Mouse (Mus musculus) ES-E14 (cell line): ENCODE data around the gene Chaf1a. TPM values are rescaled to one million over a fixed set of nuclear protein-coding genes. Genes with fewer than 3 reads are reported as not detected.

Experiments used
- DNase-seq: peaks from one replicate; pipeline ENCODE4 v3.0.0-alpha.2; 2013; ENCODE audit warnings: low read depth, low spot score
- H3K27ac ChIP-seq: 2 replicates; pipeline ENCODE4 v1.5.1; 2012; ENCODE audit warnings: low read depth, mild to moderate bottlenecking, low read length, moderate library complexity, mixed read lengths; ENCODE audit not compliant: poor library complexity, insufficient read depth, severe bottlenecking
- H3K36me3 ChIP-seq: 2 replicates; pipeline ENCODE4 v1.6.1; 2012; ENCODE audit warnings: mild to moderate bottlenecking, low read length, moderate library complexity, mixed read lengths; ENCODE audit not compliant: control insufficient read depth, poor library complexity, insufficient read depth, severe bottlenecking
- H3K4me1 ChIP-seq, 2 experiments: fragments of 150-350 bp in 1 of 2; sonication (generic) in 1 of 2; 2 replicates each; pipeline ENCODE4 v1.6.1; 2012; ENCODE audit warnings: low read length in 2 of 2, mild to moderate bottlenecking in 1 of 2, mixed read lengths in 1 of 2; ENCODE audit not compliant: control insufficient read depth in 2 of 2, insufficient read depth in 2 of 2, poor library complexity in 1 of 2
- H3K4me3 ChIP-seq, 2 experiments: fragments of 150-350 bp in 1 of 2; sonication (generic) in 1 of 2; 2 replicates each; pipeline ENCODE4 v1.5.1; 2012; ENCODE audit warnings: low read length in 2 of 2, low read depth in 1 of 2, mild to moderate bottlenecking in 1 of 2, mixed read lengths in 1 of 2; ENCODE audit not compliant: insufficient read depth in 1 of 2, poor library complexity in 1 of 2, severe bottlenecking in 1 of 2
- H3K9ac ChIP-seq: 2 replicates; pipeline ENCODE4 v1.6.1; 2012; ENCODE audit warnings: low read depth, mild to moderate bottlenecking, low read length, mixed read lengths; ENCODE audit not compliant: poor library complexity, insufficient read depth, severe bottlenecking
- H3K9me3 ChIP-seq: fragments of 150-350 bp; sonication (generic); 2 replicates; pipeline ENCODE4 v1.6.1; 2012; ENCODE audit warnings: low read depth, mild to moderate bottlenecking, low read length; ENCODE audit not compliant: control insufficient read depth, insufficient read depth
- CHD2 ChIP-seq: IDR thresholded peaks from 2 replicates; pipeline ENCODE4 v1.6.1; 2014; ENCODE audit warnings: mild to moderate bottlenecking, low read depth, low read length, inconsistent platforms
- HCFC1 ChIP-seq: IDR thresholded peaks from 2 replicates; pipeline ENCODE4 v1.6.1; 2012; ENCODE audit warnings: low read length, inconsistent platforms, borderline replicate concordance; ENCODE audit not compliant: insufficient read depth
- MAFK ChIP-seq: IDR thresholded peaks from 2 replicates; pipeline ENCODE4 v1.6.1; 2014; ENCODE audit warnings: mild to moderate bottlenecking, low read depth, low read length, inconsistent platforms; ENCODE audit not compliant: insufficient read depth
- ZC3H11A ChIP-seq: IDR thresholded peaks from 2 replicates; pipeline ENCODE4 v1.6.1; 2012; ENCODE audit warnings: low read depth, mild to moderate bottlenecking, inconsistent platforms, low read length, borderline replicate concordance
- ZNF384 ChIP-seq: IDR thresholded peaks from 2 replicates; pipeline ENCODE4 v1.6.1; 2012; ENCODE audit warnings: low read depth, low read length, inconsistent platforms
- in situ Hi-C, 2 experiments: fragments of 600-800 bp; cut with MboI; formaldehyde crosslinking; loops; one replicate each; pipeline ENCODE4 v1.15.1; 2025; ENCODE audit warnings: low sequenced_read_pairs in 2 of 2, inconsistent platforms in 1 of 2; ENCODE audit not compliant: unreplicated experiment in 2 of 2
- total RNA-seq: library from RNA; depleted of rRNA; stranded (reverse); fragments of 300-350 nt; gene quantifications from 2 replicates; pipeline ENCODE4 v1.2.3, GENCODE M21; 2012

The Chaf1a gene
- total RNA-seq, 1 experiment = 48.3 TPM

GRCm38 (mm10) chr17:56030238-56030870 is 9.9 kb upstream of the Chaf1a start:
- no peak overlapping the region for H3K9ac ChIP-seq
- peaks cover 2 to 11% of the 10 kb centered on the region in 2 experiments; a peak in 3 of 4 replicates for H3K4me1 ChIP-seq
- H3K9me3 ChIP-seq = no peaks in the 10 kb centered on the region
- DNase-seq = no peak
- in situ Hi-C loops = no loop called here
- peaks cover 26% of the 10 kb centered on the region; the same call in 1 of the 2 replicates for H3K36me3 ChIP-seq
- H3K27ac ChIP-seq = no peak overlapping the region
- H3K4me3 ChIP-seq = no peak overlapping the region
- no peak for TF ChIP-seq HCFC1
- TF ChIP-seq ZC3H11A = no peak
- TF ChIP-seq ZNF384 = no peak
- no peak for TF ChIP-seq MAFK
- no peak for TF ChIP-seq CHD2

- no peak overlapping the region for H3K4me3 ChIP-seq
- H3K9me3 ChIP-seq = no peaks in the 10 kb centered on the region
- peaks cover 4 to 12% of the 10 kb centered on the region in 2 experiments for H3K4me1 ChIP-seq
- peaks cover 26% of the 10 kb centered on the region; the same call in 1 of the 2 replicates for H3K36me3 ChIP-seq
- in situ Hi-C loops = no loop called here
- DNase-seq = no peak
- no peak overlapping the region for H3K9ac ChIP-seq
- H3K27ac ChIP-seq = no peak overlapping the region
- no peak for TF ChIP-seq HCFC1
- no peak for TF ChIP-seq MAFK
- no peak for TF ChIP-seq ZC3H11A
- no peak for TF ChIP-seq ZNF384
Observed at GRCm38 (mm10) chr17:56030919-56031318, 9.3 kb upstream of the Chaf1a start.

GRCm38 (mm10) chr17:56031431-56031830 is 8.8 kb upstream of the Chaf1a start:
- Histone ChIP-seq H3K9me3 (no peaks in the 10 kb centered on the region), H3K36me3 (peaks cover 26% of the 10 kb centered on the region; the same call in 1 of the 2 replicates), H3K27ac (no peak overlapping the region), H3K4me1 (peaks cover 4 to 12% of the 10 kb centered on the region in 2 experiments), H3K4me3 (no peak overlapping the region), H3K9ac (no peak overlapping the region)
- DNase-seq = no peak
- TF ChIP-seq HCFC1 = no peak
- no peak for TF ChIP-seq ZC3H11A
- TF ChIP-seq ZNF384 = no peak
- no peak for TF ChIP-seq CHD2
- no peak for TF ChIP-seq MAFK
- in situ Hi-C loops = no loop called here

GRCm38 (mm10) chr17:56032127-56032733 is 8.0 kb upstream of the Chaf1a start:
- Histone ChIP-seq H3K36me3 (peaks cover 26% of the 10 kb centered on the region; the same call in 1 of the 2 replicates), H3K4me1 (peaks cover 4 to 12% of the 10 kb centered on the region in 2 experiments), H3K9me3 (no peaks in the 10 kb centered on the region), H3K27ac (no peak overlapping the region), H3K4me3 (no peak overlapping the region), H3K9ac (no peak overlapping the region)
- in situ Hi-C loops = no loop called here
- TF ChIP-seq CHD2 (no peak), HCFC1 (no peak), MAFK (no peak), ZNF384 (no peak), ZC3H11A (no peak)
- DNase-seq = no peak
